Mouse (Mus musculus) C2C12 (cell line): Measurements from ENCODE around the gene Tm9sf2. TPM values are rescaled to one million over a fixed set of nuclear protein-coding genes. Genes with fewer than 3 reads are reported as not detected.

Experiments
- H3K27me3 ChIP-seq: one replicate; pipeline ENCODE4 v1.6.1; 2011; ENCODE audit not compliant: control insufficient read depth, insufficient read depth, insufficient read length
- H3K36me3 ChIP-seq: one replicate; pipeline ENCODE4 v1.6.1; 2011; ENCODE audit not compliant: control insufficient read depth, insufficient read depth
- H3K4me3 ChIP-seq: one replicate; pipeline ENCODE4 v1.5.1; 2011; ENCODE audit warnings: mild to moderate bottlenecking, control low read depth; ENCODE audit not compliant: poor library complexity, insufficient read depth, severe bottlenecking
- H3K79me2 ChIP-seq: one replicate; pipeline ENCODE4 v1.6.1; 2011; ENCODE audit not compliant: control insufficient read depth, insufficient read depth
- H3K79me3 ChIP-seq: one replicate; pipeline ENCODE4 v1.6.1; 2011; ENCODE audit warnings: low read depth, control low read depth
- H3ac ChIP-seq: one replicate; pipeline ENCODE3; 2011; ENCODE audit warnings: low read depth; ENCODE audit not compliant: control insufficient read depth, insufficient read length
- CEBPB ChIP-seq: IDR thresholded peaks from one replicate; pipeline ENCODE4 v1.6.1; 2011; ENCODE audit warnings: low read depth, mild to moderate bottlenecking, control low read depth, moderate library complexity
- CTCF ChIP-seq: IDR thresholded peaks from one replicate; pipeline ENCODE4 v1.5.1; 2011; ENCODE audit not compliant: control insufficient read depth, insufficient read depth, insufficient read length
- FOSL1 ChIP-seq: IDR thresholded peaks from one replicate; pipeline ENCODE4 v1.8.0; 2011; ENCODE audit warnings: mild to moderate bottlenecking, low read length; ENCODE audit not compliant: poor library complexity, insufficient read depth, severe bottlenecking
- MAX ChIP-seq: IDR thresholded peaks from one replicate; pipeline ENCODE4 v1.6.1; 2011; ENCODE audit warnings: mild to moderate bottlenecking, control low read depth
- MYOD1 ChIP-seq: IDR thresholded peaks from one replicate; pipeline ENCODE4 v1.6.1; 2011; ENCODE audit warnings: low read depth; ENCODE audit not compliant: control insufficient read depth, insufficient read length
- MYOG ChIP-seq: IDR thresholded peaks from one replicate; pipeline ENCODE4 v1.6.1; 2011; ENCODE audit not compliant: control insufficient read depth, insufficient read length; ENCODE audit errors: extremely low read depth
- USF1 ChIP-seq: IDR thresholded peaks from one replicate; pipeline ENCODE4 v1.6.1; 2011; ENCODE audit warnings: low read depth, mild to moderate bottlenecking, control low read depth, moderate library complexity
- polyA plus RNA-seq: library from polyadenylated mRNA; unstranded; fragments of >200 nt; fragmentation: generic; extraction: Trizol; gene quantifications from one replicate; pipeline ENCODE4 v1.2.1, GENCODE M21; 2012; ENCODE audit warnings: missing spikeins

Tm9sf2 gene
- polyA plus RNA-seq, 1 experiment, result 44.6 TPM

GRCm38 (mm10) chr14:122074360-122074759 is 32.5 kb upstream of the Tm9sf2 start:
- peaks cover 3% of the 10 kb centered on the region for H3K27me3 ChIP-seq
- no peak overlapping the region for H3ac ChIP-seq
- no peak for TF ChIP-seq CTCF
- no peak for TF ChIP-seq MYOD1
- TF ChIP-seq FOSL1, result no peak
- TF ChIP-seq USF1, result no peak
- TF ChIP-seq CEBPB, result no peak
- no peak overlapping the region for H3K4me3 ChIP-seq
- H3K79me2 ChIP-seq, result no peaks in the 10 kb centered on the region
- H3K79me3 ChIP-seq, result no peaks in the 10 kb centered on the region
- no peaks in the 10 kb centered on the region for H3K36me3 ChIP-seq

GRCm38 (mm10) chr14:122075485-122076200 is 31.2 kb upstream of the Tm9sf2 start:
- Histone ChIP-seq H3ac (no peak overlapping the region), H3K27me3 (peaks cover 4% of the 10 kb centered on the region), H3K36me3 (no peaks in the 10 kb centered on the region), H3K79me2 (no peaks in the 10 kb centered on the region), H3K4me3 (no peak overlapping the region), H3K79me3 (no peaks in the 10 kb centered on the region)
- no peak for TF ChIP-seq MAX
- no peak for TF ChIP-seq MYOD1
- no peak for TF ChIP-seq FOSL1
- TF ChIP-seq CTCF, result no peak
- TF ChIP-seq CEBPB, result no peak
- TF ChIP-seq MYOG, result no peak
- no peak for TF ChIP-seq USF1

- Histone ChIP-seq H3K79me3 (no peaks in the 10 kb centered on the region), H3K27me3 (peaks cover 8% of the 10 kb centered on the region), H3K36me3 (no peaks in the 10 kb centered on the region), H3ac (no peak overlapping the region), H3K4me3 (no peak overlapping the region), H3K79me2 (no peaks in the 10 kb centered on the region)
- TF ChIP-seq FOSL1, result no peak
These were observed 29.8 kb upstream of the Tm9sf2 start for GRCm38 (mm10) chr14:122077017-122077416.

- Histone ChIP-seq H3ac (no peak overlapping the region), H3K79me3 (no peaks in the 10 kb centered on the region), H3K27me3 (peaks cover 8% of the 10 kb centered on the region), H3K4me3 (no peak overlapping the region), H3K36me3 (no peaks in the 10 kb centered on the region), H3K79me2 (no peaks in the 10 kb centered on the region)
- TF ChIP-seq USF1 (no peak), FOSL1 (no peak), CTCF (no peak), MYOG (no peak), CEBPB (no peak), MYOD1 (no peak), MAX (no peak)
These were observed 27.4 kb upstream of the Tm9sf2 start for GRCm38 (mm10) chr14:122079428-122079827.

GRCm38 (mm10) chr14:122079921-122080320 is 26.9 kb upstream of the Tm9sf2 start:
- no peak overlapping the region for H3K4me3 ChIP-seq
- TF ChIP-seq MYOG (no peak), USF1 (no peak), CEBPB (no peak), MYOD1 (no peak), CTCF (no peak), FOSL1 (no peak), MAX (no peak)

GRCm38 (mm10) chr14:122081308-122081707 is 25.5 kb upstream of the Tm9sf2 start:
- no peak for TF ChIP-seq MAX
- TF ChIP-seq FOSL1, result no peak
- TF ChIP-seq MYOG, result no peak
- no peak for TF ChIP-seq CTCF
- TF ChIP-seq USF1, result no peak
- TF ChIP-seq CEBPB, result no peak
- no peak for TF ChIP-seq MYOD1
- peaks cover 8% of the 10 kb centered on the region for H3K27me3 ChIP-seq
- no peaks in the 10 kb centered on the region for H3K79me3 ChIP-seq
- H3K79me2 ChIP-seq, result no peaks in the 10 kb centered on the region
- H3K4me3 ChIP-seq, result no peak overlapping the region
- H3ac ChIP-seq, result no peak overlapping the region
- no peaks in the 10 kb centered on the region for H3K36me3 ChIP-seq

More at GRCm38 (mm10) chr14:122079921-122080320, 26.9 kb upstream of the Tm9sf2 start:
- Histone ChIP-seq H3K79me3 (no peaks in the 10 kb centered on the region), H3ac (no peak overlapping the region), H3K27me3 (peaks cover 8% of the 10 kb centered on the region), H3K79me2 (no peaks in the 10 kb centered on the region), H3K36me3 (no peaks in the 10 kb centered on the region)
